ENCODE assay signal across 18 mouse cellular contexts in genomic region chr10:94934151-94934614, GRCm38 (mm10). TPM values are rescaled to one million over a fixed set of nuclear protein-coding genes. Genes with fewer than 3 reads are reported as not detected.
DNase-seq lines count a peak whose midpoint lies in the region; ATAC-seq lines count a peak whose summit lies in the region.
"Had no signal": no experiment of that assay in that cellular context is flagged by ENCODE, and none has a peak within 500 bp of the region (broad histone marks: within the 10 kb centered on the region; RNA-seq: fewer than 3 reads in every experiment).

No protein-coding gene starts in this region.

- peaks cover 18% of the 10 kb centered on the region for H3K4me1 ChIP-seq in hindbrain, embryonic 15.5 days (replicated peaks)
- H3K4me1 ChIP-seq in hindbrain, embryonic 12.5 days: peaks cover 4% of the 10 kb centered on the region; the same call in 1 of the 2 replicates
- peaks cover 97% of the 10 kb centered on the region for H3K4me1 ChIP-seq in megakaryocyte, embryonic 14.5 days
- H3K4me1 ChIP-seq: embryonic facial prominence, embryonic 15.5 days; limb, embryonic 12.5 days had no signal

- no peak overlapping the region for H3K4me3 ChIP-seq in hindbrain, embryonic 15.5 days
- H3K4me3 ChIP-seq in hindbrain, embryonic 12.5 days: no peak overlapping the region
- H3K4me3 ChIP-seq in megakaryocyte, embryonic 14.5 days (replicated peaks): peak overlapping the region; percentile 23
- H3K4me3 ChIP-seq: embryonic facial prominence, embryonic 15.5 days; forebrain, embryonic 10.5 days; layer of hippocampus, adult 2 months; limb, embryonic 12.5 days; stomach, embryonic 15.5 days had no signal

- 82% methylated on average over 9 of the region's 9 CpGs for WGBS in hindbrain, embryonic 15.5 days
- 82% methylated on average over 9 of the region's 9 CpGs for WGBS in hindbrain, embryonic 12.5 days

- no peaks in the 10 kb centered on the region for H3K36me3 ChIP-seq in hindbrain, embryonic 15.5 days
- no peaks in the 10 kb centered on the region for H3K36me3 ChIP-seq in hindbrain, embryonic 12.5 days
- H3K36me3 ChIP-seq in megakaryocyte, embryonic 14.5 days (replicated peaks; ENCODE audit: low read length): peaks cover 64% of the 10 kb centered on the region
- H3K36me3 ChIP-seq: embryonic facial prominence, embryonic 15.5 days; limb, embryonic 12.5 days; stomach, embryonic 15.5 days had no signal

- H3K27me3 ChIP-seq in hindbrain, embryonic 15.5 days: no peaks in the 10 kb centered on the region
- H3K27me3 ChIP-seq in hindbrain, embryonic 12.5 days: no peaks in the 10 kb centered on the region
- H3K27me3 ChIP-seq in megakaryocyte, embryonic 14.5 days (replicated peaks): no peaks in the 10 kb centered on the region
- H3K27me3 ChIP-seq: embryonic facial prominence, embryonic 15.5 days; stomach, embryonic 15.5 days had no signal

- no peak overlapping the region for H3K27ac ChIP-seq in hindbrain, embryonic 15.5 days (replicated peaks)
- H3K27ac ChIP-seq in hindbrain, embryonic 12.5 days: no peak overlapping the region
- H3K27ac ChIP-seq: embryonic facial prominence, embryonic 15.5 days; kidney, postnatal 0 days; layer of hippocampus, adult 2 months; limb, embryonic 12.5 days; stomach, embryonic 15.5 days had no signal

- peak; percentile 87 to 90 for DNase-seq in cerebellum, postnatal 14 days
- no peak for DNase-seq in layer of hippocampus, postnatal 10 days (ENCODE audit: low spot score in 2 of 2)
- no peak for DNase-seq in testis, postnatal 10 days (ENCODE audit: low spot score)
- DNase-seq in gastrocnemius, postnatal 4 days (ENCODE audit: low spot score in 2 of 2): no peak
- DNase-seq: gastrocnemius, postnatal 10 days had no signal

- H3K9me3 ChIP-seq in hindbrain, embryonic 15.5 days: no peaks in the 10 kb centered on the region
- H3K9me3 ChIP-seq in hindbrain, embryonic 12.5 days (replicated peaks): no peaks in the 10 kb centered on the region
- H3K9me3 ChIP-seq in megakaryocyte, embryonic 14.5 days: no peaks in the 10 kb centered on the region
- H3K9me3 ChIP-seq: embryonic facial prominence, embryonic 15.5 days; forebrain, embryonic 10.5 days; G1E; limb, embryonic 12.5 days; stomach, embryonic 15.5 days had no signal

- no peak overlapping the region for H3K9ac ChIP-seq in hindbrain, embryonic 15.5 days
- H3K9ac ChIP-seq in hindbrain, embryonic 12.5 days: no peak overlapping the region
- H3K9ac ChIP-seq: embryonic facial prominence, embryonic 15.5 days; limb, embryonic 12.5 days; stomach, embryonic 15.5 days had no signal

- H3K4me2 ChIP-seq in hindbrain, embryonic 15.5 days: no peak overlapping the region
- H3K4me2 ChIP-seq in hindbrain, embryonic 12.5 days (replicated peaks): no peak overlapping the region
- H3K4me2 ChIP-seq: embryonic facial prominence, embryonic 15.5 days; limb, embryonic 12.5 days; stomach, embryonic 15.5 days had no signal

- ATAC-seq in hindbrain, embryonic 15.5 days (ENCODE audit: low FRiP score, low read depth): peak; percentile 32; the same call in 1 of the 2 replicates
- no peak for ATAC-seq in hindbrain, embryonic 12.5 days (ENCODE audit: low FRiP score)
- ATAC-seq in megakaryocyte, adult 5-6 weeks (ENCODE audit: poor library complexity, severe bottlenecking): no peak
- ATAC-seq: CD4-positive, CD25-positive, alpha-beta regulatory T cell, adult 4 months; intestine, postnatal 0 days had no signal

RNA-seq across cellular contexts. Expression of gene Plxnc1, which starts 10.5 kb away (rescaled TPM):
- polyA plus RNA-seq in hindbrain, embryonic 15.5 days (2015; fragmentation: Nextera tagmentation; extraction: Ambion mirVana): 12.5 and 13.1 TPM in 2 replicates
- 6.4 and 6.7 TPM in 2 replicates for polyA plus RNA-seq in hindbrain, embryonic 12.5 days (2016; fragmentation: Nextera tagmentation; extraction: Ambion mirVana)
- 3.7 and 6.1 TPM in 2 replicates for polyA plus RNA-seq in megakaryocyte, embryonic 14.5 days (2012; ENCODE audit: insufficient read depth, low replicate concordance)
- 38.6 and 47.9 TPM in 2 replicates for total RNA-seq in megakaryocyte, adult 5-6 weeks (2015)
- total RNA-seq in megakaryocyte, adult 5-6 weeks (2017): 29.9 and 33.5 TPM in 2 replicates
- total RNA-seq in layer of hippocampus, postnatal 10 days (2021): 10 to 100 TPM; 48.8 to 50.3 TPM
- total RNA-seq in gastrocnemius, postnatal 4 days (2021): 1 to 10 TPM; 4.2 to 4.6 TPM

Comparison
In these comparisons a context has a peak if more than half of its experiments do, and no peak if none do; other contexts are left out.
1. DNase-seq: peak in cerebellum, postnatal 14 days (2 of 2); none in layer of hippocampus, postnatal 10 days (0 of 2), testis, postnatal 10 days (single experiment) and gastrocnemius, postnatal 4 days (0 of 2).
2. RNA of gene Plxnc1, which starts 10.5 kb away (total RNA-seq): 48.8 to 50.3 TPM in layer of hippocampus, postnatal 10 days and 29.9 to 47.9 TPM in megakaryocyte, adult 5-6 weeks; 4.2 to 4.6 TPM in gastrocnemius, postnatal 4 days; every median in the first group is over 4 times any median in the second.